ENCODE assay signal across 8 mouse cellular contexts in the genomic region with DNA sequence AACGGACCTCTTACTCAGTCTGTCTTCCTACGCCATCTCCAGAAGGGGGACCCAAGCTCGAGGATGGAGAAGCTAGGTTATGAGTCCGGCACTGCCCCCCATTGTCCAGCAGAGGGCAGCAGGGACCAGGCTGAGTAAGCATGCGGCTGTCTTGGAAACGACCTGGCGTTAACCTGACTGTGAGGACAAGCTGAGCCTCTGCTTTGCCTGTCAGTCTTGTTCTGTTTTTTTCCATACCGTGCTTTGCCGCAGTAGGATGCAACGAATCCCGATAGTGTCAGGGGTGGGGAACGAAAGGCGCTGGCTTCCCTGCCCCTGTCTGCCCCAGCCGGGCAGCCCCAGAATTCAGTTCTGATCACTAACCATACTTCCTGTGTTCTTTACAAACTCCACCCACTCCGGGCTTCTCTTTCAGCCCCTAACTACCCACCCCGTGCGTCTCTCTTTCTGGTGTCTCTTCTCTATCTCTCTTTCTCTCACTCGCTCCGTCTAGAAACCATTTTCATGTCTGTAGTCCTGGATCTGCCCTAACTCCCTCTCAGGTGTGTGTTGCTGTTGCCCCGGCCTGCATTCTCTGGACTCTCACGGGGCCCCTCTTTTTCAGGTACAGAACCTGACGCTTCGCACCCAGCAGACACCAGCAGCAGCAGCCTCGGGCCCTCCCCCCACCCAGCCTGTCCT. TPM values are rescaled to one million over a fixed set of nuclear protein-coding genes. Genes with fewer than 3 reads are reported as not detected.
DNase-seq lines count a peak whose midpoint lies in the region; ATAC-seq and TF ChIP-seq lines count a peak whose summit lies in the region.

No protein-coding gene starts in this region.

- peak; percentile 91 for DNase-seq in c-Kit-positive CD71-positive TER-119-positive erythroid progenitor cells, embryonic 14.5 days (ENCODE audit: low spot score)
- peak; percentile 95 to 96 for DNase-seq in heart, postnatal 10 days
- DNase-seq in large intestine, adult 2 months (ENCODE audit: low read depth, low spot score), result peak; percentile 86
- DNase-seq in liver, postnatal 0 days, result peak; percentile 90
- peak; percentile 85 for DNase-seq in testis, postnatal 14 days (ENCODE audit: low spot score)

- H3K4me1 ChIP-seq in E14TG2a.4 (replicated peaks; ENCODE audit: low read depth, low read length), result peaks cover 42% of the 10 kb centered on the region
- peaks cover 63% of the 10 kb centered on the region for H3K4me1 ChIP-seq in forebrain, embryonic 12.5 days
- peaks cover 18% of the 10 kb centered on the region for H3K4me1 ChIP-seq in liver, postnatal 0 days (ENCODE audit: insufficient read depth)
- H3K4me1 ChIP-seq in neural tube, embryonic 15.5 days, result peaks cover 41% of the 10 kb centered on the region

- intact Hi-C loops in heart, postnatal 10 days (cut with DNase I), result loop anchor here (1.0 to 10.0 kb wide), 4 partner anchors 46 to 373 kb away; partner anchors contain the start of gene A3galt2

- H3K9ac ChIP-seq in forebrain, embryonic 12.5 days, result peak overlapping the region; percentile 38; the same call in 1 of the 2 replicates
- H3K9ac ChIP-seq in liver, postnatal 0 days (replicated peaks), result peak overlapping the region; percentile 48
- peak overlapping the region; percentile 21; the same call in 1 of the 2 replicates for H3K9ac ChIP-seq in neural tube, embryonic 15.5 days (replicated peaks)

- 3% methylated on average over 24 of the region's 24 CpGs for WGBS in forebrain, embryonic 12.5 days
- WGBS in large intestine, adult 2 months, result 9% methylated on average over 24 of the region's 24 CpGs
- WGBS in liver, postnatal 0 days (ENCODE audit: insufficient replicate concordance), result 5% methylated on average over 24 of the region's 24 CpGs
- 11% methylated on average over 24 of the region's 24 CpGs for WGBS in neural tube, embryonic 15.5 days

- peak overlapping the region; percentile 59 for H3K27ac ChIP-seq in forebrain, embryonic 12.5 days
- H3K27ac ChIP-seq in liver, postnatal 0 days (ENCODE audit: low read depth), result peak overlapping the region; percentile 3; the same call in 1 of the 2 replicates
- H3K27ac ChIP-seq in neural tube, embryonic 15.5 days (replicated peaks), result 0 out of 2 replicates have a peak overlapping the region, but pooled peaks have one; percentile 10

- TF ChIP-seq EP300 in liver, postnatal 0 days (IDR thresholded peaks at IDR 0.05; ENCODE audit: low read depth), result no peak

- H3K27me3 ChIP-seq in E14TG2a.4 (ENCODE audit: insufficient read depth, low read length), result peaks cover 47% of the 10 kb centered on the region
- H3K27me3 ChIP-seq in forebrain, embryonic 12.5 days, result peaks cover 25% of the 10 kb centered on the region
- H3K27me3 ChIP-seq in liver, postnatal 0 days (ENCODE audit: insufficient read depth, low read length), result no peaks in the 10 kb centered on the region
- no peaks in the 10 kb centered on the region for H3K27me3 ChIP-seq in neural tube, embryonic 15.5 days (replicated peaks)

- ATAC-seq in forebrain, embryonic 12.5 days (ENCODE audit: low FRiP score), result peak; percentile 44
- peak; percentile 75 for ATAC-seq in liver, postnatal 0 days
- ATAC-seq in neural tube, embryonic 15.5 days (ENCODE audit: low FRiP score), result peak; percentile 63

- peak overlapping the region; percentile 60 for H3K4me2 ChIP-seq in forebrain, embryonic 12.5 days
- peak overlapping the region; percentile 72 for H3K4me2 ChIP-seq in liver, postnatal 0 days (ENCODE audit: low read depth, low read length)
- peak overlapping the region; percentile 46 for H3K4me2 ChIP-seq in neural tube, embryonic 15.5 days

- peak overlapping the region; percentile 46 for H3K4me3 ChIP-seq in E14TG2a.4 (replicated peaks; ENCODE audit: low read length)
- H3K4me3 ChIP-seq in forebrain, embryonic 12.5 days (replicated peaks), result peak overlapping the region; percentile 20; the same call in 1 of the 2 replicates
- H3K4me3 ChIP-seq in liver, postnatal 0 days (ENCODE audit: low read depth, low read length), result peak overlapping the region; percentile 33
- no peak overlapping the region for H3K4me3 ChIP-seq in neural tube, embryonic 15.5 days (replicated peaks)

- H3K36me3 ChIP-seq in E14TG2a.4 (ENCODE audit: insufficient read depth, low read length), result no peaks in the 10 kb centered on the region
- no peaks in the 10 kb centered on the region for H3K36me3 ChIP-seq in forebrain, embryonic 12.5 days (replicated peaks)
- H3K36me3 ChIP-seq in liver, postnatal 0 days (replicated peaks; ENCODE audit: insufficient read depth, low read length), result no peaks in the 10 kb centered on the region
- H3K36me3 ChIP-seq in neural tube, embryonic 15.5 days, result peaks cover 34% of the 10 kb centered on the region

- no peaks in the 10 kb centered on the region for H3K9me3 ChIP-seq in E14TG2a.4 (ENCODE audit: low read length)
- no peaks in the 10 kb centered on the region for H3K9me3 ChIP-seq in forebrain, embryonic 12.5 days
- H3K9me3 ChIP-seq in liver, postnatal 0 days (ENCODE audit: low read length), result no peaks in the 10 kb centered on the region
- no peaks in the 10 kb centered on the region for H3K9me3 ChIP-seq in neural tube, embryonic 15.5 days (replicated peaks)

- peak; percentile 89 for TF ChIP-seq CTCF in E14TG2a.4 (conservative IDR thresholded peaks at IDR 0.05; ENCODE audit: low read length)
- peak; percentile 100 for TF ChIP-seq CTCF in liver, postnatal 0 days (IDR thresholded peaks at IDR 0.05; ENCODE audit: low read depth)

RNA-seq across cellular contexts. Expression of gene A3galt2, which starts 43.6 kb away (rescaled TPM):
- polyA plus RNA-seq in forebrain, embryonic 12.5 days (2016; fragmentation: Nextera tagmentation; extraction: Ambion mirVana), result 0.38 and 0.57 TPM in 2 replicates
- under 1 TPM; 0.12 to 0.29 TPM for total RNA-seq in heart, postnatal 10 days (2021)
- 0.04 and 0.15 TPM in 2 replicates for polyA plus RNA-seq in large intestine, adult 2 months (2012; rRNA removed)
- polyA plus RNA-seq in liver, postnatal 0 days (2015; fragmentation: Nextera tagmentation; extraction: Ambion mirVana), result not detected in 2 replicates
- polyA plus RNA-seq in neural tube, embryonic 15.5 days (2015; fragmentation: Nextera tagmentation; extraction: Ambion mirVana), result 0.34 and 0.41 TPM in 2 replicates

RNA-seq across cellular contexts. Expression of gene Phc2, which starts 57.1 kb away (rescaled TPM):
- polyA plus RNA-seq in forebrain, embryonic 12.5 days (2016; fragmentation: Nextera tagmentation; extraction: Ambion mirVana), result 56.1 and 148 TPM in 2 replicates
- total RNA-seq in heart, postnatal 10 days (2021), result 10 to 100 TPM; 68.1 to 70.8 TPM
- 76.7 and 79.9 TPM in 2 replicates for polyA plus RNA-seq in large intestine, adult 2 months (2012; rRNA removed)
- 14.6 and 18.7 TPM in 2 replicates for polyA plus RNA-seq in liver, postnatal 0 days (2015; fragmentation: Nextera tagmentation; extraction: Ambion mirVana)
- 47.6 and 54.5 TPM in 2 replicates for polyA plus RNA-seq in neural tube, embryonic 15.5 days (2015; fragmentation: Nextera tagmentation; extraction: Ambion mirVana)

Comparison
In these comparisons a context has a peak if more than half of its experiments do, and no peak if none do; other contexts are left out.
1. H3K27ac ChIP-seq: peak in every context shown above with its lines; median percentile 59 in forebrain, embryonic 12.5 days; 10 in neural tube, embryonic 15.5 days; 3 in liver, postnatal 0 days.